Mouse (Mus musculus): ENCODE results near the gene Cxadr. TPM values are rescaled to one million over a fixed set of nuclear protein-coding genes. Genes with fewer than 3 reads are reported as not detected.

The Cxadr gene
- polyA plus RNA-seq, 1 experiment from 2014 or later: 57.1 TPM

DNA sequence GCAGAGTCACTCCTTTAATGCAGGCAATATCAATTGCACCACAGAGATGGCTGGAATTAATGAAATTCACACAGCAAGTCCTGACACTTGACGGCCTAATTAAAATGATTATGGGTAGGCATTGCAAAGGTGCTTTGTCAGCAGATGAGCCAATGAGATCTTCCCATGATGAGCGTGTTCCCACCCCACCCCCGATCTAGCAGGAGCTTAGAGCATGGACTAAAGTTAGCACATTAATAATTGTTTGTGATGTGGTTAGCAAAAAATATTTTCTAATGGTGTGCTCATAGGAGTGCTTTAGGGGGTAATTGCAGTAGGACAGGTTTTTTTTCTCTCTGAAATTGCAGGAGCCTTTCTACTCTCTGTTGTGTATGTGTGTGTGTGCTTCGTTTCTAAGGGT is 87.8 kb downstream of the Cxadr start:
- no peak overlapping the region for H3K4me3 ChIP-seq (ENCODE audit: low read depth, low read length)
- no peaks in the 10 kb centered on the region; the same call in 1 of the 2 replicates for H3K4me1 ChIP-seq (replicated peaks; ENCODE audit: control insufficient read depth, insufficient read depth, low read length)
- 80% methylated on average over 4 of the region's 4 CpGs for WGBS
- no peaks in the 10 kb centered on the region for H3K27me3 ChIP-seq (ENCODE audit: control insufficient read depth, insufficient read depth, low read length)
- H3K36me3 ChIP-seq (ENCODE audit: control insufficient read depth, insufficient read depth, low read length): no peaks in the 10 kb centered on the region
- H3K27ac ChIP-seq (ENCODE audit: low read depth, low read length): no peak overlapping the region
- H3K9me3 ChIP-seq (ENCODE audit: control insufficient read depth, low read length): no peaks in the 10 kb centered on the region
- 0 out of 2 replicates have a peak, but pooled peaks have one; percentile 44 for ATAC-seq (replicated peaks; ENCODE audit: low FRiP score)
- no peak for DNase-seq (ENCODE audit: low spot score)
- H3K4me2 ChIP-seq (ENCODE audit: low read depth, low read length, severe bottlenecking): no peak overlapping the region
- no peak overlapping the region for H3K9ac ChIP-seq (ENCODE audit: low read length)

DNA sequence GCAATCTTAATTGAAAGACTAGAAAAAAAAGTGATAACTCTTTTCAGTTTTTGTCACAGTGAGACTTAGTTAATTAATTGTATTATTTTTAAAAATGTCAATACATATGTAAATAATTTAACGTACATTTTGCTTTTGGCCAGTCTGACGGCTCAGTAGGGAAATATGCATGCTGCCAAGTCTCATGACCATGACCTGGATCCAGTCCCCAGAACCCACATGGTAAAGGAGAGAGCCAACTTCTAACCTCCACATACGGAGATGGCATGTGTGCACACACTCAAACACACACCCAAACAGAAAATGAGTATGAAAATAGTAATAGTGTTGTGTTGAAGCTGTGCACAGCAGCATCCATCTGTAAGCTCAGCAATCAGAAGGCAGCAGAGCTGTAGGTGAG is 88.7 kb downstream of the Cxadr start:
- H3K4me1 ChIP-seq (replicated peaks; ENCODE audit: control insufficient read depth, insufficient read depth, low read length): no peaks in the 10 kb centered on the region; the same call in 1 of the 2 replicates
- no peaks in the 10 kb centered on the region for H3K27me3 ChIP-seq (ENCODE audit: control insufficient read depth, insufficient read depth, low read length)
- ATAC-seq (replicated peaks; ENCODE audit: low FRiP score): no peak
- no peaks in the 10 kb centered on the region for H3K36me3 ChIP-seq (ENCODE audit: control insufficient read depth, insufficient read depth, low read length)
- no peak overlapping the region for H3K27ac ChIP-seq (ENCODE audit: low read depth, low read length)
- 88% methylated on average over 3 of the region's 3 CpGs for WGBS
- no peak overlapping the region for H3K4me2 ChIP-seq (ENCODE audit: low read depth, low read length, severe bottlenecking)
- H3K4me3 ChIP-seq (ENCODE audit: low read depth, low read length): no peak overlapping the region
- DNase-seq (ENCODE audit: low spot score): no peak
- no peaks in the 10 kb centered on the region for H3K9me3 ChIP-seq (ENCODE audit: control insufficient read depth, low read length)
- no peak overlapping the region for H3K9ac ChIP-seq (ENCODE audit: low read length)

DNA sequence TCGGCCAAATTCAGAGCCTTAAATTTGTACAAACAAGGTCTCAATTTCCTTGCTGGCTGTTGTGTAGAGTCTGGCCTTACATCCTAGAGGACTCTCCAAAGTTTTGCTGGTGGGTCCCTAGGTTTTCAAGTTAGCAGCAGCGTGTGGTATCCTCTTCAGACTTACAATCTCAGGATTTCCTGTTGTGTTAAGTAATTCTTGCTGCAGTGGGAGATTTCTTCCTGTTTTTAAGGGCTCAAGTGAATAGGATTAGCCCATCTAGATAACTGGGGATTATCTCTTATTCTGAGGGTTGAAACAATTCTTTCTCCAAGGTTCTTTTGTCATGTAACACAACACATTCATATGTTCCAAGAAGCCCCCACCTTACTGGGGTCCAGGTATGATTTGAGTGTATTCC is 90.1 kb downstream of the Cxadr start:
- 57% methylated on average over 2 of the region's 2 CpGs for WGBS
- Histone ChIP-seq H3K4me1 (replicated peaks; ENCODE audit: control insufficient read depth, insufficient read depth, low read length) (no peaks in the 10 kb centered on the region; the same call in 1 of the 2 replicates), H3K27ac (ENCODE audit: low read depth, low read length) (no peak overlapping the region), H3K9me3 (ENCODE audit: control insufficient read depth, low read length) (no peaks in the 10 kb centered on the region), H3K4me2 (ENCODE audit: low read depth, low read length, severe bottlenecking) (no peak overlapping the region), H3K27me3 (ENCODE audit: control insufficient read depth, insufficient read depth, low read length) (no peaks in the 10 kb centered on the region), H3K36me3 (ENCODE audit: control insufficient read depth, insufficient read depth, low read length) (no peaks in the 10 kb centered on the region), H3K9ac (ENCODE audit: low read length) (no peak overlapping the region), H3K4me3 (ENCODE audit: low read depth, low read length) (no peak overlapping the region)
- no peak for DNase-seq (ENCODE audit: low spot score)
- no peak for ATAC-seq (replicated peaks; ENCODE audit: low FRiP score)

DNA sequence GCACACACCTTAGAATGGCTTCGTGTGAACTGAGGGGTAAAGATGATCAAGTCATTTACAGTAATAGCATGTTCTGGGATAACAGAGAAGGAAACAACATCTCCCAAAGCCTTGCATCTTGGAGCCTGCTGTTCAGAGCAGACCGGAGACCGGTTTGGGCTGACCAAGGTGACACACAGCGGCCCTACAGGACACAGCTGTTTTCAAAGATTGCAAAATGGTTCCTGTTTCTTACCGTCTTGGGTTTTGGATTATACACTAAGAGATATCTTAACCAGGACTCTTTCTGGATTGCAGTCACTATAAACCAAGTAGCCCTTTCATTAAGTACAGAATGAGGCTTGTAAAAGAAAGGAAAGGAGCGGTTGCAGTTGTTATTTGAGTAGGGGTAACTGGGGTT is 97.4 kb downstream of the Cxadr start:
- 92% methylated on average over 6 of the region's 6 CpGs for WGBS
- Histone ChIP-seq H3K4me2 (ENCODE audit: low read depth, low read length, severe bottlenecking) (no peak overlapping the region), H3K27me3 (ENCODE audit: control insufficient read depth, insufficient read depth, low read length) (no peaks in the 10 kb centered on the region), H3K9me3 (ENCODE audit: control insufficient read depth, low read length) (no peaks in the 10 kb centered on the region), H3K36me3 (ENCODE audit: control insufficient read depth, insufficient read depth, low read length) (no peaks in the 10 kb centered on the region), H3K4me3 (ENCODE audit: low read depth, low read length) (no peak overlapping the region), H3K4me1 (replicated peaks; ENCODE audit: control insufficient read depth, insufficient read depth, low read length) (no peaks in the 10 kb centered on the region), H3K9ac (ENCODE audit: low read length) (no peak overlapping the region), H3K27ac (ENCODE audit: low read depth, low read length) (no peak overlapping the region)
- ATAC-seq (replicated peaks; ENCODE audit: low FRiP score): no peak
- DNase-seq (ENCODE audit: low spot score): no peak

DNA sequence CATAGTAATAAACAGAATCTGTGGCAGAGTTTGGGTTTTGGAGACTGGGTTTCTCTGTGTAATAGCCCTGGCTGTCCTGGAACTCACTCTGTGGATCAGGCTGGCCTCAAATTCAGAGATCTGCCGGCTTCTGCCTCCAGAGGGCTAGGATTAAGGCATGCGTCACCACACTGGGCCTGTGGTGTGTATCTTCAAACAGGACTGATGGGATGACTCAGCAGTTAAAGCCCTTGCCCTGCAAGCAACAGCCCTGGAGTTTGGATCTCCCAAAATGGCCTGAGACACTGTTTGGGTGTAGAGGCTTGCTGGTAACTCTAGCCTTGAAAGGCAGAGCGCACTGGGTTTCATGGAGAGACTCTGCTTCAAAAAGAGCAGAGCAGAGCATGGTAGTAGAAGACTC is 98.1 kb downstream of the Cxadr start:
- WGBS: 91% methylated on average over 3 of the region's 3 CpGs
- H3K27ac ChIP-seq (ENCODE audit: low read depth, low read length): no peak overlapping the region
- H3K9me3 ChIP-seq (ENCODE audit: control insufficient read depth, low read length): no peaks in the 10 kb centered on the region
- no peak overlapping the region for H3K9ac ChIP-seq (ENCODE audit: low read length)
- ATAC-seq (replicated peaks; ENCODE audit: low FRiP score): no peak
- H3K4me1 ChIP-seq (replicated peaks; ENCODE audit: control insufficient read depth, insufficient read depth, low read length): no peaks in the 10 kb centered on the region
- no peaks in the 10 kb centered on the region for H3K27me3 ChIP-seq (ENCODE audit: control insufficient read depth, insufficient read depth, low read length)
- H3K4me3 ChIP-seq (ENCODE audit: low read depth, low read length): no peak overlapping the region
- no peaks in the 10 kb centered on the region for H3K36me3 ChIP-seq (ENCODE audit: control insufficient read depth, insufficient read depth, low read length)
- no peak overlapping the region for H3K4me2 ChIP-seq (ENCODE audit: low read depth, low read length, severe bottlenecking)
- no peak for DNase-seq (ENCODE audit: low spot score)

DNA sequence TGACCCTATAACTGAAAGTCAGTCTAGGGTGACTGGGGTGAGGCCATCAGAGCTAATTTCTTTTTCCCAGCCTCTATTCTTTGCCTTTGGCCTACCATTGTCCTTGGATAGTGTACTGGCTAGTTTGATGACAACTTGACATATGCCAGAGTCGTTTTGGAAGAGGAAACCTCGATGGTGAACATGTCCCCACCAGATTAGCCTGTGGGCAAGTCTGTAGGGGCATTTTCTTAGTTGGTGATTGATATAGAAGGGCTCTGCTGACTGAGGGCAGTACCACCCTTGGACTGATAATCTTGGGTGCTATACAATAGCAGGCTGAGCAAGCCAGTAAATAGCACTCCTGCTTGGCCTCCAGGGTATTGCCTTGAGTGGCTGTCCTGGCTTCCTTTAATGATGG is 101.0 kb downstream of the Cxadr start:
- ATAC-seq (replicated peaks; ENCODE audit: low FRiP score): no peak
- no peak overlapping the region for H3K4me2 ChIP-seq (ENCODE audit: low read depth, low read length, severe bottlenecking)
- WGBS: 78% methylated on average over 2 of the region's 2 CpGs

DNA sequence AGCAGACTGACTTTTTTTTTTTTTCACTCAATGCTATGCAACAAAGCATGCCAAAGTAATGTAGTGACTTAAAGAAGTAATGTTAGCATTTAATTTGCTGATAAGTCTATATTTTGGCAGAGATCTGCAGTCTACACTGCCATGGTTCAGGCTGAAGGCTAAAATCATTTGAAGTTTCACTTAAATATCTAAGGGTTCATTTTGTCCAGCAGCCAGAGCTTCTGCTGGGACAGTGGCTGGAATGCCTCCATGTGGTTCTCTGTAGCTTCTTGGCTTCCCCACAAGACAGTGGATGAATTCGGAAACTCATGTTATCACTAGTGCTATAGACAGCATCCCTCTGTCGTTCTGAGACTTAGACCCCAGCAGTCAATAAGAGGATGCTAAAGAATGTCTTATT is 105.4 kb downstream of the Cxadr start:
- Histone ChIP-seq H3K4me2 (ENCODE audit: low read depth, low read length, severe bottlenecking) (no peak overlapping the region), H3K36me3 (ENCODE audit: control insufficient read depth, insufficient read depth, low read length) (no peaks in the 10 kb centered on the region), H3K4me1 (replicated peaks; ENCODE audit: control insufficient read depth, insufficient read depth, low read length) (no peaks in the 10 kb centered on the region), H3K9ac (ENCODE audit: low read length) (no peak overlapping the region), H3K27ac (ENCODE audit: low read depth, low read length) (no peak overlapping the region), H3K4me3 (ENCODE audit: low read depth, low read length) (no peak overlapping the region), H3K27me3 (ENCODE audit: control insufficient read depth, insufficient read depth, low read length) (no peaks in the 10 kb centered on the region), H3K9me3 (ENCODE audit: control insufficient read depth, low read length) (no peaks in the 10 kb centered on the region)
- 90% methylated on average over 2 of the region's 2 CpGs for WGBS
- no peak for DNase-seq (ENCODE audit: low spot score)
- ATAC-seq (replicated peaks; ENCODE audit: low FRiP score): no peak

More for the DNA sequence above, 101.0 kb downstream of the Cxadr start:
- Histone ChIP-seq H3K27me3 (ENCODE audit: control insufficient read depth, insufficient read depth, low read length) (no peaks in the 10 kb centered on the region), H3K9me3 (ENCODE audit: control insufficient read depth, low read length) (no peaks in the 10 kb centered on the region), H3K27ac (ENCODE audit: low read depth, low read length) (no peak overlapping the region), H3K4me3 (ENCODE audit: low read depth, low read length) (no peak overlapping the region), H3K36me3 (ENCODE audit: control insufficient read depth, insufficient read depth, low read length) (no peaks in the 10 kb centered on the region), H3K4me1 (replicated peaks; ENCODE audit: control insufficient read depth, insufficient read depth, low read length) (no peaks in the 10 kb centered on the region), H3K9ac (ENCODE audit: low read length) (no peak overlapping the region)
- no peak for DNase-seq (ENCODE audit: low spot score)

DNA sequence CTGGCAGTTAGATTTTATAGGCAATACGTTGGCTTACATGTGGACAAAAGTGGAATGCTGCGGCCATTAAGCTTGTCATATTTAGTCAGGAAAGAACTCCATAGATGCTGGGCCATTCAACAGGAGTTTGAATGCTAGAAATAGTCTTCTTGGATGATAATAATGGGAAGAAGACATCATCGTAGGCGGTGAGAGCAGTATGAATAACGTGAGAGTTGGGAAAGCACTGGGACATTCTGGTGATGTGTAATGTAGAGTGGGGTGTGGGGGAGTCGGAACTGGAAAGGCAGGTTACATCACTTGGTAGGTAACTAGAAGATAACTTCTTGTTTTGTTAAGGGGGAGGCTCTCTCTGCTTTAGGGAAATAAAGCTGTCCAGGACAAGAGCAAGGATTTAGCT is 106.6 kb downstream of the Cxadr start:
- Histone ChIP-seq H3K27me3 (ENCODE audit: control insufficient read depth, insufficient read depth, low read length) (no peaks in the 10 kb centered on the region), H3K4me2 (ENCODE audit: low read depth, low read length, severe bottlenecking) (no peak overlapping the region), H3K4me3 (ENCODE audit: low read depth, low read length) (no peak overlapping the region), H3K4me1 (replicated peaks; ENCODE audit: control insufficient read depth, insufficient read depth, low read length) (no peaks in the 10 kb centered on the region), H3K9ac (ENCODE audit: low read length) (no peak overlapping the region), H3K27ac (ENCODE audit: low read depth, low read length) (no peak overlapping the region), H3K36me3 (ENCODE audit: control insufficient read depth, insufficient read depth, low read length) (no peaks in the 10 kb centered on the region), H3K9me3 (ENCODE audit: control insufficient read depth, low read length) (no peaks in the 10 kb centered on the region)
- 94% methylated on average over 6 of the region's 6 CpGs for WGBS
- ATAC-seq (replicated peaks; ENCODE audit: low FRiP score) (no peak), DNase-seq (ENCODE audit: low spot score) (no peak)
